Comparison of ENCODE assay signal across 8 mouse cellular contexts in genomic region chr10:105840928-105841888, GRCm38 (mm10). TPM values are rescaled to one million over a fixed set of nuclear protein-coding genes. Genes with fewer than 3 reads are reported as not detected.
DNase-seq lines count a peak whose midpoint lies in the region; ATAC-seq and TF ChIP-seq lines count a peak whose summit lies in the region.

Gene Ccdc59, plus strand, starts transcription at chr10:105841067.
Gene Mettl25, minus strand, starts transcription at chr10:105841380.

- peak; percentile 98 for ATAC-seq in forebrain, postnatal 0 days
- ATAC-seq in lung, embryonic 15.5 days (ENCODE audit: borderline replicate concordance, extremely low read depth, low FRiP score, low TSS enrichment), result peak; percentile 98

- peak within 1 kb of the TSS; percentile 82 to 99 for H3K4me3 ChIP-seq in MEL (ENCODE audit: control insufficient read depth in 1 of 2, insufficient read depth in 1 of 2, low read depth in 2 of 2, low read length in 2 of 2)
- peak within 1 kb of the TSS; percentile 80 for H3K4me3 ChIP-seq in cerebellum, adult 2 months (replicated peaks; ENCODE audit: insufficient read depth, low read depth, low read length)
- H3K4me3 ChIP-seq in forebrain, postnatal 0 days (ENCODE audit: low read depth, low read length), result peak within 1 kb of the TSS; percentile 79
- peak within 1 kb of the TSS; percentile 91 for H3K4me3 ChIP-seq in lung, embryonic 15.5 days

- peak within 1 kb of the TSS; percentile 57 for H3K4me2 ChIP-seq in forebrain, postnatal 0 days (ENCODE audit: low read depth)
- H3K4me2 ChIP-seq in lung, embryonic 15.5 days, result peak within 1 kb of the TSS; percentile 63

- TF ChIP-seq RAD21 in MEL (IDR thresholded peaks at IDR 0.05; ENCODE audit: low read depth, low read length), result no peak

- H3K9ac ChIP-seq in MEL (ENCODE audit: control insufficient read depth, low read depth, low read length, poor library complexity, severe bottlenecking), result peak within 1 kb of the TSS; percentile 98
- peak within 1 kb of the TSS; percentile 87 for H3K9ac ChIP-seq in forebrain, postnatal 0 days
- peak within 1 kb of the TSS; percentile 76 for H3K9ac ChIP-seq in lung, embryonic 15.5 days

- TF ChIP-seq CTCF in MEL (IDR thresholded peaks at IDR 0.05 in 2 of 3, conservative IDR thresholded peaks at IDR 0.05 in 1 of 3; ENCODE audit: control insufficient read depth in 1 of 3, insufficient read depth in 1 of 3, low read depth in 2 of 3, low read length in 3 of 3, poor library complexity in 1 of 3, severe bottlenecking in 1 of 3), result peak; percentile 35 to 85 (median 65); a peak in 5 of 6 replicates
- peak; percentile 59 for TF ChIP-seq CTCF in cerebellum, adult 2 months (IDR thresholded peaks at IDR 0.05; ENCODE audit: borderline replicate concordance, insufficient read depth, low read depth, low read length)
- TF ChIP-seq CTCF in forebrain, postnatal 0 days (IDR thresholded peaks at IDR 0.05; ENCODE audit: low read depth), result peak; percentile 69

- no peak; a peak in 1 of 4 replicates for TF ChIP-seq EP300 in MEL (IDR thresholded peaks at IDR 0.05; ENCODE audit: low read depth in 1 of 2, low read length in 2 of 2)

- no peaks in the 10 kb centered on the region; a peak in 1 of 4 replicates for H3K4me1 ChIP-seq in MEL (ENCODE audit: control insufficient read depth in 1 of 2, insufficient read depth in 2 of 2, low read length in 2 of 2)
- peaks cover 2% of the 10 kb centered on the region; the same call in 1 of the 2 replicates for H3K4me1 ChIP-seq in cerebellum, adult 2 months (ENCODE audit: control insufficient read depth, insufficient read depth, low read length)
- peaks cover 7% of the 10 kb centered on the region; the same call in 1 of the 2 replicates for H3K4me1 ChIP-seq in forebrain, postnatal 0 days (ENCODE audit: insufficient read depth)
- H3K4me1 ChIP-seq in lung, embryonic 15.5 days, result peaks cover 11% of the 10 kb centered on the region

- WGBS in cerebellum, adult 2 months, result under 1% methylated on average over 90 of the region's 90 CpGs
- WGBS in forebrain, postnatal 0 days, result 1% methylated on average over 90 of the region's 90 CpGs
- under 1% methylated on average over 87 of the region's 90 CpGs for WGBS in lung, embryonic 15.5 days

- peak within 1 kb of the TSS; percentile 89 for H3K27ac ChIP-seq in MEL (ENCODE audit: control insufficient read depth, low read depth, low read length)
- H3K27ac ChIP-seq in cerebellum, adult 2 months (ENCODE audit: insufficient read depth, low read length), result peak within 1 kb of the TSS; percentile 98
- H3K27ac ChIP-seq in forebrain, postnatal 0 days (ENCODE audit: low read depth, low read length), result peak within 1 kb of the TSS; percentile 97
- peak within 1 kb of the TSS; percentile 95 for H3K27ac ChIP-seq in lung, embryonic 15.5 days

- no peaks in the 10 kb centered on the region for H3K27me3 ChIP-seq in MEL (ENCODE audit: control insufficient read depth in 1 of 2, insufficient read depth in 2 of 2, low read length in 2 of 2)
- H3K27me3 ChIP-seq in cerebellum, adult 2 months (ENCODE audit: control insufficient read depth, insufficient read depth, low read length), result no peaks in the 10 kb centered on the region
- no peaks in the 10 kb centered on the region for H3K27me3 ChIP-seq in forebrain, postnatal 0 days (ENCODE audit: insufficient read depth, low read length)
- no peaks in the 10 kb centered on the region for H3K27me3 ChIP-seq in lung, embryonic 15.5 days

- peak; percentile 96 for DNase-seq in MEL (ENCODE audit: low read depth, low spot score)
- DNase-seq in cerebellum, adult 2 months, result peak; percentile 97 to 99
- peak; percentile 99 for DNase-seq in forebrain, postnatal 0 days
- peak; percentile 97 for DNase-seq in heart, postnatal 4 days
- DNase-seq in layer of hippocampus, adult 8-10 months (ENCODE audit: low spot score in 2 of 2), result peak; percentile 94 to 97
- DNase-seq in ovary, adult 18-20 months (ENCODE audit: low spot score), result peak; percentile 94
- peak; percentile 97 for DNase-seq in thymus, postnatal 0 days (ENCODE audit: low spot score)

- no peaks in the 10 kb centered on the region for H3K9me3 ChIP-seq in MEL (replicated peaks; ENCODE audit: insufficient read depth, low read length)
- H3K9me3 ChIP-seq in forebrain, postnatal 0 days (ENCODE audit: low read length), result no peaks in the 10 kb centered on the region
- H3K9me3 ChIP-seq in lung, embryonic 15.5 days, result no peaks in the 10 kb centered on the region

- peaks cover 11% of the 10 kb centered on the region for H3K79me2 ChIP-seq in MEL (ENCODE audit: control insufficient read depth, insufficient read depth, low read length, poor library complexity)

- peak; percentile 57 to 81 for TF ChIP-seq POLR2A in MEL (IDR thresholded peaks at IDR 0.05; ENCODE audit: control insufficient read depth in 1 of 2, insufficient read depth in 1 of 2, low read depth in 1 of 2, low read length in 2 of 2, poor library complexity in 1 of 2)
- TF ChIP-seq POLR2A in cerebellum, adult 2 months (IDR thresholded peaks at IDR 0.05; ENCODE audit: borderline replicate concordance, insufficient read depth, low read length), result peak; percentile 81

- peaks cover 7 to 14% of the 10 kb centered on the region in 2 experiments for H3K36me3 ChIP-seq in MEL (ENCODE audit: control insufficient read depth in 1 of 2, insufficient read depth in 2 of 2, low read length in 2 of 2)
- H3K36me3 ChIP-seq in forebrain, postnatal 0 days (ENCODE audit: insufficient read depth), result peaks cover 28% of the 10 kb centered on the region
- peaks cover 31% of the 10 kb centered on the region for H3K36me3 ChIP-seq in lung, embryonic 15.5 days

TF ChIP-seq in MEL, 35 proteins besides CTCF, POLR2A, EP300 and RAD21 (continues in another document):
- TF ChIP-seq MXI1 (IDR thresholded peaks at IDR 0.05; ENCODE audit: low read depth, low read length) (peak; percentile 90), RCOR1 (IDR thresholded peaks at IDR 0.05; ENCODE audit: low read depth, low read length) (peak; percentile 50; the same call in 1 of the 2 replicates), GABPA (IDR thresholded peaks at IDR 0.05; ENCODE audit: low read depth, low read length) (peak; percentile 80; the same call in 1 of the 2 replicates), USF1 (IDR thresholded peaks at IDR 0.05; ENCODE audit: low read depth, low read length) (peak; percentile 78), UBTF (IDR thresholded peaks at IDR 0.05; ENCODE audit: borderline replicate concordance, insufficient read depth, low read depth, low read length) (no peak), TAL1 (IDR thresholded peaks at IDR 0.05; ENCODE audit: low read length) (no peak), ZNF384 (IDR thresholded peaks at IDR 0.05; ENCODE audit: low read depth, low read length) (no peak), MAZ (IDR thresholded peaks at IDR 0.05; ENCODE audit: low read depth, low read length) (0 out of 2 replicates have a peak, but pooled peaks have one; percentile 82), MAFK (IDR thresholded peaks at IDR 0.05; ENCODE audit: borderline replicate concordance, low read depth, low read length) (no peak), CHD1 (IDR thresholded peaks at IDR 0.05; ENCODE audit: low read depth, low read length) (0 out of 2 replicates have a peak, but pooled peaks have one; percentile 56), MYB (IDR thresholded peaks at IDR 0.05; ENCODE audit: low read depth, low read length) (no peak), MYC (IDR thresholded peaks at IDR 0.05; ENCODE audit: low read depth, low read length) (peak; percentile 86; the same call in 1 of the 2 replicates), ELF1 (IDR thresholded peaks at IDR 0.05; ENCODE audit: low read depth, low read length) (peak; percentile 95), TBP (IDR thresholded peaks at IDR 0.05; ENCODE audit: low read depth, low read length) (0 out of 2 replicates have a peak, but pooled peaks have one; percentile 57), ZMIZ1 (IDR thresholded peaks at IDR 0.05; ENCODE audit: low read depth, low read length) (peak; percentile 74; the same call in 1 of the 2 replicates), ZC3H11A (IDR thresholded peaks at IDR 0.05; ENCODE audit: low read depth, low read length) (no peak), MEF2A (IDR thresholded peaks at IDR 0.05; ENCODE audit: extremely low read depth, insufficient replicate concordance, low read depth, low read length, poor library complexity, severe bottlenecking) (no peak), SIN3A (IDR thresholded peaks at IDR 0.05; ENCODE audit: low read length) (peak; percentile 96), HCFC1 (IDR thresholded peaks at IDR 0.05; ENCODE audit: low read depth, low read length) (peak; percentile 98), ETS1 (IDR thresholded peaks at IDR 0.05; ENCODE audit: low read depth, low read length) (peak; percentile 66), BHLHE40 (IDR thresholded peaks at IDR 0.05; ENCODE audit: borderline replicate concordance, low read depth, low read length) (no peak), JUND (IDR thresholded peaks at IDR 0.05; ENCODE audit: low read depth, low read length) (no peak)

RNA-seq across cellular contexts. Expression of gene Ccdc59, which starts in this region (rescaled TPM):
- total RNA-seq in MEL (2012; rRNA removed), result 21.9 and 24.8 TPM in 2 replicates
- 10 to 100 TPM in 1 of 2 experiments, not detected in 1; 48.2 TPM for polyA plus RNA-seq in MEL (2012; ENCODE audit: insufficient read depth in 1 of 2, insufficient read length in 2 of 2, low read depth in 1 of 2, low replicate concordance in 2 of 2, missing spikeins in 1 of 2)
- 25.3 and 27.4 TPM in 2 replicates for polyA plus RNA-seq in cerebellum, adult 2 months (2012; rRNA removed)
- 22.7 and 24.5 TPM in 2 replicates for total RNA-seq in forebrain, postnatal 0 days (2014; rRNA removed)
- 47.2 and 52.6 TPM in 2 replicates for polyA plus RNA-seq in forebrain, postnatal 0 days (2015; fragmentation: Nextera tagmentation; extraction: Ambion mirVana)
- total RNA-seq in heart, postnatal 4 days (2021), result 10 to 100 TPM; 15.4 to 15.7 TPM
- total RNA-seq in layer of hippocampus, adult 8-10 months (2022), result 10 to 100 TPM; 18.0 to 24.5 (median 22.9) TPM
- polyA plus RNA-seq in lung, embryonic 15.5 days (2015; fragmentation: Nextera tagmentation; extraction: Ambion mirVana), result 54.1 and 60.2 TPM in 2 replicates
- polyA plus RNA-seq in thymus, postnatal 0 days (2015; fragmentation: Nextera tagmentation; extraction: Ambion mirVana), result 65.3 and 68.8 TPM in 2 replicates

RNA-seq across cellular contexts. Expression of gene Mettl25, which starts in this region (rescaled TPM):
- 8.9 and 9.4 TPM in 2 replicates for total RNA-seq in MEL (2012; rRNA removed)
- polyA plus RNA-seq in MEL (2012; ENCODE audit: insufficient read depth in 1 of 2, insufficient read length in 2 of 2, low read depth in 1 of 2, low replicate concordance in 2 of 2, missing spikeins in 1 of 2), result 1 to 10 TPM in 1 of 2 experiments, not detected in 1; 5.6 TPM
- 12.3 and 12.8 TPM in 2 replicates for polyA plus RNA-seq in cerebellum, adult 2 months (2012; rRNA removed)
- 17.5 and 21.5 TPM in 2 replicates for total RNA-seq in forebrain, postnatal 0 days (2014; rRNA removed)
- polyA plus RNA-seq in forebrain, postnatal 0 days (2015; fragmentation: Nextera tagmentation; extraction: Ambion mirVana), result 13.6 and 15.3 TPM in 2 replicates
- 1 to 10 TPM; 8.2 to 9.1 TPM for total RNA-seq in heart, postnatal 4 days (2021)
- total RNA-seq in layer of hippocampus, adult 8-10 months (2022), result 10 to 100 TPM in 1 of 4 experiments, 1 to 10 TPM in 3; 6.9 to 10.6 (median 8.6) TPM
- 12.6 and 13.1 TPM in 2 replicates for polyA plus RNA-seq in lung, embryonic 15.5 days (2015; fragmentation: Nextera tagmentation; extraction: Ambion mirVana)
- 10.4 and 13.3 TPM in 2 replicates for polyA plus RNA-seq in thymus, postnatal 0 days (2015; fragmentation: Nextera tagmentation; extraction: Ambion mirVana)

Comparison
In these comparisons a context has a peak if more than half of its experiments do, and no peak if none do; other contexts are left out.
1. Peak in every context shown above with its lines: DNase-seq, ATAC-seq, H3K4me3 ChIP-seq and H3K27ac ChIP-seq.